Mouse (Mus musculus) heart, postnatal 14 days (tissue): ENCODE data around the gene Yars2. TPM values are rescaled to one million over a fixed set of nuclear protein-coding genes. Genes with fewer than 3 reads are reported as not detected.
A peak's percentile ranks its signal among the peaks of the same experiment; 100 is the strongest.
"Not testable (repeated sequence)": the region's sequence is repeated elsewhere in the genome, so short reads cannot be mapped to it uniquely, and the experiment has no call there.

Experiments used
- DNase-seq, 2 experiments: peaks; one replicate each; pipeline ENCODE4 v3.0.0; 2021 to 2022
- intact Hi-C: fragments of 180-260 bp; cut with DNase I; formaldehyde crosslinking; loops from one replicate; pipeline ENCODE4 v1.15.1; 2025
- long read RNA-seq, 2 experiments: library from polyadenylated mRNA; stranded (forward); transcript quantifications; one replicate each; pipeline ENCODE4 v2.0.0; 2021
- total RNA-seq, 2 experiments: library from RNA; stranded (reverse); gene quantifications; 2 replicates each; pipeline ENCODE4 v1.2.3; 2021

Yars2 gene
- 10 to 100 TPM; 27.1 to 27.8 TPM for total RNA-seq
- long read RNA-seq, experiment 1, transcript Yars2-203 (5 exons, 1,528 nt) = minor isoform, 10 of 93 reads
- long read RNA-seq, experiment 1, transcript Yars2-201 (5 exons, 1,574 nt) = major isoform, 70 of 93 reads
- long read RNA-seq, experiment 1, partial matches to known transcripts = 0 of 93 reads
- long read RNA-seq, experiment 1, other reads (novel, unspliced or antisense) = 10 of 93 reads
- long read RNA-seq, experiment 2, transcript Yars2-201 (5 exons, 1,574 nt) = major isoform, 41 of 52 reads
- long read RNA-seq, experiment 2, transcript Yars2-203 (5 exons, 1,528 nt) = minor isoform, 9 of 52 reads
- long read RNA-seq, experiment 2, partial matches to known transcripts = 0 of 52 reads
- long read RNA-seq, experiment 2, other reads (novel, unspliced or antisense) = 2 of 52 reads

DNA sequence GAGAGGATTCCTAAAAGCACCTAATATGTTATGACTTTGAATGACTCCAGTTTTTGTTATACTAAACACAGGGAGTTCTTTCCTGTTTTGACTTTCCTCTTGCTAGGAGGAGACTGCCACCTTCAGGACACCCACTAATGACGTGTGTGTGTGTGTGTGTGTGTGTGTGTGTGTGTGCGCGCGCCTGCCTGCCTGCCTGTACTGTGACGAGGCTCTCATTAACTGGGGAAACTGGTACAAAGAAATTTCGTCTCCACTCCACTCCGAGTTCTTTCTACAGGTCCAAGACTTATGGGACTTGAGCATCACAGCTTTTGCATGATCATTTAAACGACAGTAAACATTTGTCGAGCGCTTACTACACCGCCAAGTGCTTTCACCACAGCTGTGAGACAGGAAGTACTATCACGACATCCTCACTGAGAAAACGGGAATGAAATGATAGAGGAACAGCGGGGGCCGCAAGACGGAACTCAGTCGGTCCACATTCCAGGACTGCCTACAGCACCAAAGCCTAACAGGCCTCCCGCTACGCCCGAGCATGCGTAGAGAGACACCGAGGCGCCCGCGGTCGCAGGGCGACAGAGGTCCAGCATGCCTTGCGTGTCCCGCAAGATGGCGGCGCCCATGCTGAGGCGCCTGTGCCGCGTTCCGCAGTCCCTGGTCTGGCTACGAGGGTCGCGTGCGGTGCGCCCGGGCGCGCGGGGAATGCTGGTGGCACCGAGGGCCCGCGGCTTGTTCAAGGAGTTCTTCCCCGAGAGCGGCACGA lies at the start of gene Yars2:
Yars2 (plus strand) TSS at position 597 of the 769 bp plus-strand sequence.
- intact Hi-C loops = loop anchor here (1.0 to 10.0 kb wide), 3 partner anchors 100 to 465 kb away; partner anchors contain the start of gene Mzt2

GRCm38 (mm10) chr16:16253326-16254074 lies 49.3 kb upstream of the Yars2 start:
- intact Hi-C loops = loop anchor here (2.0 kb wide), 1 partner anchor 39 kb away; no protein-coding TSS in a partner anchor
- peak; percentile 33 to 45 for DNase-seq

More for the DNA sequence above, at the start of gene Yars2:
- peak; percentile 90 for DNase-seq

DNA sequence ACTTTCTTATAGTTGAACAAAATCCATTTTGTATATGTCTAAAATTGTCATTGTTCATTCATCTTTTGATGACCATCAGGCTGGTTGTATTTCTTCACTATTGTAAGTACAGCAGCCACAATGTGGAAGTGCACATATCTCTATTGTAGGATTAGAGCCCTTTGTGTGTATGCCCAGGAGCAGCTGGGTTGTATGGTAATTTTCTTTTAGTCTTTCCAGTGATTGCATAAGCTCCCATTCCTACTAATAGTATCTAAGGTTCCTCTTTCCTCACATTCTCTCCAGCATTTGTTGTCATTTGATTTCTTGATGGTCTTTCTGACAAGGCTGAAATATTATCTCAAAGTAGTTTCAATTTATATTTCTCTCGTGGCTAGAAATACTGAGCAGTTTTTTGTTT lies 47.5 kb upstream of the Yars2 start:
- intact Hi-C loops = loop anchor here (2.0 kb wide), 1 partner anchor 40 kb away; no protein-coding TSS in a partner anchor

DNA sequence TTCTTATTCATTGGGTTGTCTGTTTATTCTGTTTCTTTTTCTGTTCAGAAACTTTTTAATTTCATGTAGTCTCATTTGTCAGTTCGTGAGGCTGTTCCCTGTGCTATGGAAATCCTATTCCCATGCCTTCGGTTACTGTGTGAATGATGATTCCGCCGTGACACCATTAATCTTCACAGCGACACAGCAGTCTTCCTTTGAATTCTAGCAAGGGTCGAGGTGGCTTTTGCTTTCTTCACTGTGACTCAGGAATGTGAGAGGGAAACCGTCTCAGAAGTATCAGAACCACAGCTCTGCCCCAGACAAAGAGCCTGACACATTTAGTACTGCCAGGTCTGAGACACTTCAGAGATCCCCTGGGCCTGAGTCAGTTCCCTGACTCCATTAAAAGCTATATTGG lies 46.9 kb upstream of the Yars2 start:
- no peak for DNase-seq
- intact Hi-C loops = loop anchor here (2.0 kb wide), 1 partner anchor 41 kb away; no protein-coding TSS in a partner anchor

More for the DNA sequence above, 47.5 kb upstream of the Yars2 start:
- no peak for DNase-seq

DNA sequence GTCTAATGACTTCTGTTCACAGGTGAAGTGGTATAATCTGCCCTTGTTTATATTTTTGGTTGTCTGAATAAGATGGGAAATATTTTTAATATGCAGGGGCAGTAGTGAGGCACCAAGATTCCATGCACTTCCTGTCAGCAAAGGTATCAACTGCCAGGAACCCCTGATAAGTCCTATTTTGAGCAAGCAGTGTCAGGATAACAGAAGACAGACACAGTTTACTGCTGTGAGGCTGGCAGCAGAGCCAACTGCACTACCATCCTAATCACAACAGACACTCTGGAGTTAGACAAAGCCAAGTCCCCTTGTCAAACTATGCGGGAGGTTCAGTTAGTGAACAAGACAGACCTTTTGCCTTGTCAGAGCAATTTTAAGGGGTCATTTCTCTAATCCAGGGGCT lies 46.1 kb upstream of the Yars2 start:
- intact Hi-C loops = no loop called here
- DNase-seq = peak; percentile 23 to 41

- intact Hi-C loops = no loop called here
- no peak for DNase-seq
These were observed 41.9 kb upstream of the Yars2 start for GRCm38 (mm10) chr16:16260882-16261281.

DNA sequence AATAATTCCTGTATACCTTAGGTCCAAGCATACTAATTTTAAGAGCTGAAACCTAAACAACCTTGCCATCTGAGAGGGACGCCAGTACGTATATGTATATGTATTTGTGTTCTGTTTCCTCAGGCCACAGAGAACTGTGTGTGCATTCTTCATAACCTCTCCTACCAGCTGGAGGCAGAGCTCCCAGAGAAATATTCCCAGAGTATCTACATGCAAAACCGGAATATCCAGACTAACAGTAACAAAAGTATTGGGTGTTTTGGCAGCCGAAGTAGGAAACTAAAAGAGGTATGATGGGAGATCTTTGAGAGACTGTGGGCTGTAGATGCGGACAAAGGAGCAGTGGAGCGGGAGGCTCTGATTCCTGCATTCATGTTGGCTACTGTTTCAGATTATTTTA lies 41.3 kb upstream of the Yars2 start:
- intact Hi-C loops = no loop called here
- no peak for DNase-seq

- intact Hi-C loops = no loop called here
- no peak for DNase-seq
These were observed 40.3 kb upstream of the Yars2 start for GRCm38 (mm10) chr16:16262436-16262835.

GRCm38 (mm10) chr16:16272978-16273377 lies 29.8 kb upstream of the Yars2 start:
- no peak for DNase-seq
- intact Hi-C loops = no loop called here

DNA sequence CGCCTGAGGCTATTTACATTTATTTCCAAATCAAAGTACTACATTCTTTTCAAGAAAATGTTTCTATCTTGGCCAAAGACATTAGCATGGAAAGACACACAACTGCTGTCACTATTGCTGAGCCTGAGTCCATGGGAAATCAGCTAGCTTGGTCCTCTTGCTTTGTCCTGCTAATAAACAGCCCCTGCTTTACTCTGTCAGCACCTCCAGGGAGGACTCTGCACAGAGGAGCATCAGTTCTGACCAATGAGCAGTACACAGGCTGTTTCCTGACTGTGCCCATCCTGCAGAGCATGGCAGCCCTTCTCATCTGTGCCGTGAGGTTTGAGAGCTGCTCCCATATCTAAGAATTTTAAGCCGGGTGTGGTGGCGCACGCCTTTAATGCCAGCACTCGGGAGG lies 29.0 kb upstream of the Yars2 start:
- intact Hi-C loops = no loop called here
- no peak for DNase-seq

DNA sequence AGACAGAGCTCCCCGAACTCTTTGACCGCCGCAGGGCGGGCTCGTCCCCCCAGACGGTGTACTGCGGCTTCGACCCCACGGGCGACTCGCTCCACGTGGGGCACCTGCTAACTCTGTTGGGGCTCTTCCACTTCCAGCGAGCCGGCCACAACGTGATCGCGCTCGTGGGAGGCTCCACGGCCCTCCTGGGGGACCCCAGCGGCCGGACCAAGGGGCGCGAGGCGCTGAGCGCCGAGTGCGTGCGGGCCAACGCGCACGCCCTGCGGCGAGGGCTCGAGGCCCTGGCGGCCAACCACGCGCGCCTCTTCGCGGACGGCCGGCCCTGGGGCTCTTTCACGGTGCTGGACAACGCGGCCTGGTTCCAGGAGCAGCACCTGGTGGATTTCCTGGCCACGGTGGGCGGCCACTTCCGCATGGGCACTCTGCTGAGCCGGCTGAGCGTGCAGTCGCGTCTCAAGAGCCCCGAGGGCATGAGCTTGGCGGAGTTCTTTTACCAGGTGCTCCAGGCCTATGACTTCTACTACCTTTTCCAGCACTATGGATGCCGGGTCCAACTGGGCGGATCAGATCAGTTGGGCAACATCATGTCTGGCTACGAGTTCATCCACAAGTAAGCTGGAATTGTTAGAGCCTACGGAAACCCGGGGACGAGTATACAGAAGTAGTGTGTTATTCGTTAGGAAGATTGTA lies 518 bp downstream of the Yars2 start:
- intact Hi-C loops = loop anchor here (5.0 to 10.0 kb wide), 2 partner anchors 438 to 466 kb away; partner anchors contain the start of gene Mzt2
- peak; percentile 35 to 41 for DNase-seq

- intact Hi-C loops = loop anchor here (5.0 to 10.0 kb wide), 2 partner anchors 439 to 467 kb away; partner anchors contain the start of gene Mzt2
- DNase-seq = no peak
These were observed 1.1 kb downstream of the Yars2 start for GRCm38 (mm10) chr16:16303888-16304287.

DNA sequence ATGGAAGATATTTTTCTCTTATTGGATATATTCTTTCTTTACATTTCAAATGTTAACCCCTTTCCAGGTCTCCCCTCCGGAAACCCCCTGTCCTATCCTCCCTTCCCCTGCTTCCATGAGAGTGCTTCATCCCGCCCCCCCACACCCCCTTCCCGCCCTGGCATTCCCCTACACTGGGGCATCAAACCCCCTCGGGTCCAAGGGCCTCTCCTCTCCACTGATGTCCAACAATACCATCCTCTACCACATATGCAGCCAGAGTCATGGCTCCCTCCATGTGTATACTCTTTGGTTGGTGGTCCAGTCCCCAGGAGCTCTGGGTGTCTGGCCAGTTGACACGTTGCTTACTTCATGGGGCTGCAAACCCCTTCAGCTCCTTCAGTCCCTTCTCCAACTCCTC lies 8.6 kb downstream of the Yars2 start:
- DNase-seq = no peak

GRCm38 (mm10) chr16:16325775-16326336 lies 23.1 kb downstream of the Yars2 start:
- intact Hi-C loops = loop anchor here (10.0 kb wide), 1 partner anchor 259 kb away; no protein-coding TSS in a partner anchor
- no peak for DNase-seq

More for the DNA sequence above, 8.6 kb downstream of the Yars2 start:
- intact Hi-C loops = no loop called here

- no peak for DNase-seq
- intact Hi-C loops = no loop called here
These were observed 43.7 kb downstream of the Yars2 start for GRCm38 (mm10) chr16:16346420-16346819.

- peak in 1 of 2 experiments; percentile 6 for DNase-seq
These were observed 55.1 kb downstream of the Yars2 start for GRCm38 (mm10) chr16:16357908-16358307.

GRCm38 (mm10) chr16:16358481-16359100 lies 55.8 kb downstream of the Yars2 start, which contains the start of gene Dnm1l:
Gene Dnm1l (minus strand): TSS chr16:16358959.
- peak; percentile 94 to 95 for DNase-seq
- intact Hi-C loops = no loop called here

More at GRCm38 (mm10) chr16:16357908-16358307, 55.1 kb downstream of the Yars2 start:
- intact Hi-C loops = no loop called here

GRCm38 (mm10) chr16:16359101-16359482 lies 56.3 kb downstream of the Yars2 start:
- DNase-seq, intact Hi-C loops: not testable (repeated sequence)
